Mouse (Mus musculus) adrenal gland, postnatal 10 days (tissue): ENCODE data around the gene Sox6. TPM values are rescaled to one million over a fixed set of nuclear protein-coding genes. Genes with fewer than 3 reads are reported as not detected.

Source experiments
- DNase-seq: peaks from one replicate; pipeline ENCODE4 v3.0.0; 2021; ENCODE audit warnings: mixed read lengths
- total RNA-seq, 2 experiments: library from RNA; stranded (reverse); gene quantifications; 2 replicates each; pipeline ENCODE4 v1.2.3; 2021

The Sox6 gene
- total RNA-seq, 2 experiments from 2014 or later, result 40.0 to 42.9 TPM

DNA sequence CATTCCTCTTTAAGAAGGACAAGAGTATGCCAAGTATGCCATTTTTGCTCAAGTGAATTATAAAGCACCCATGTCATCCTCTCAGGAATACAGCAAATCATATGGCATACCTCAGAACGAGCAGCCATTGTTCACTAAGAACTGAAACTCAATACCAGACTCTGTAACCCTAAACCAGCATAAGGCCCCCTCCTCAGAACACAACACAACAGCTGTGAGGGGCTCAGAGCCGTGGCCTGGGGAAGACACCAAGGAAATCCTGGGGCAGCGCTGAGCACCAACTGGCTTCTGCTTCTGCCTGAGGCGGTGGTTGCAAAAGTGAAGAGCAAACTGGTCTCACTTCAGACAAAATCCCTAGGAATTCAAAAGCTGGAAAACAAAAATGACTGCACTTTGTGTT, 208.8 kb downstream of the Sox6 start:
- DNase-seq, result no peak

- DNase-seq, result no peak
Observed at GRCm38 (mm10) chr7:115829260-115829659, 209.3 kb downstream of the Sox6 start.

DNA sequence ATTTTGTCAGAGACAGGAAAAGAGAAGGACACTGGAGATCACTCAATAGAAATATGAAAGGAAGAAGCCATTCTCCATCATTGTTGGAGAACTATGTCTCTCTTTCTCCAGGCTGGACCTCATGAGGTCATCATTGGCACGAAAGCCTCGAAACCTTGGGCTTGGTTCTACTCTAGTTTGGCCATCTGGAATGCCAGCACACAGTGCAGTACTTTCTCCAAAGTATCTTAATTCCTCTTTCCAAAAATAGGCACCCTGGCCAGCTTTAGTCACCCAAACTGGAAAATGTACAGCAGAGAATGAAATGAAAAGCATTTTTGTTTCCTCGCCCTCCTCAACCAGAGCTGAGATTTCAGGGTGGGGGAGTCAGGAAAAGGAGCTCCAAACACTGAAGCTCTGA, 213.3 kb downstream of the Sox6 start:
- peak; percentile 9 for DNase-seq

GRCm38 (mm10) chr7:115824621-115825256, 213.9 kb downstream of the Sox6 start:
- DNase-seq, result no peak

GRCm38 (mm10) chr7:115819136-115819535, 219.5 kb downstream of the Sox6 start:
- DNase-seq, result no peak

GRCm38 (mm10) chr7:115803256-115803655, 235.3 kb downstream of the Sox6 start:
- DNase-seq, result no peak

GRCm38 (mm10) chr7:115794139-115794858, 244.3 kb downstream of the Sox6 start:
- DNase-seq, result no peak

GRCm38 (mm10) chr7:115792841-115793240, 245.8 kb downstream of the Sox6 start:
- DNase-seq, result no peak

GRCm38 (mm10) chr7:115789116-115789823, 249.3 kb downstream of the Sox6 start:
- DNase-seq, result peak; percentile 3

- DNase-seq, result no peak
Observed at GRCm38 (mm10) chr7:115783982-115784917, 254.3 kb downstream of the Sox6 start.

GRCm38 (mm10) chr7:115780148-115780547, 258.4 kb downstream of the Sox6 start:
- no peak for DNase-seq

GRCm38 (mm10) chr7:115779544-115779943, 259.1 kb downstream of the Sox6 start:
- DNase-seq, result no peak

GRCm38 (mm10) chr7:115776736-115777135, 261.9 kb downstream of the Sox6 start:
- DNase-seq, result no peak

DNA sequence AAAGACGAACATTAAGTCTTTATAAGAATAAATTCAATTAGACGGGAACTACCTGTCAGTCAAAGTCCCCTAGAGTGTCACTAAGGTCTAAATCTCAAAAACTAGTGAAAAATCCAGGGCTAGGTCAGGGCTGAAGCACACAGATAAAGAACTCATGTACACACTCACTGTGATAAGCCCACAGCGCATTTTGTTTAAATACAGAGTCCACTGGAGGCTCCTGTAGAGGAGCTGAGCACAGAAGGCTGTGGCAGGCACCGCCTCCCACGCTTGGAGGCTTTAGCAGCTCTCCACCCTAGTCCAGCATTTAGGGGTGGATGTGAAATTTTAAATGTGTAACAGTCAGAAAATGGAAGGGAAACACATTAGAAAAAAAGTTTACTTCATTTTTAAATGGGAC, 262.3 kb downstream of the Sox6 start:
- DNase-seq, result no peak

DNA sequence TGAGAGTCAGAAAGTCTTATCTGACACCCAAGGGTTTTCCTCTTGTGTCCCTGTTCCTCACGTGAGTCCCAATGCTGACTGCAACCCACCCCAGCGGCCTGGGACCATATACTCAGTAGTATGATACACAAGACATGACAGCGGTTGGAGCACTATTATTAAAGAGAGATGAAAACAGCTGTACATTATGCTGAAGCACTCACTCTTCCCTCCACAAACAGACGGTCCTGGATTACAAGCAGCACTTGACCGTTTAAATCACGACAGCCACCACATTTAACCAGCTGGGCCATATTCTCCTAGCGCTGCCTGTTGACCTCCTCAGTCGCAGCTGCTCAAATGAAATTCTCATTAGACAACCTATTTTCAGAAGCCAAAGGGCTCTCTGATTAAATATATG, 272.3 kb downstream of the Sox6 start:
- no peak for DNase-seq

DNA sequence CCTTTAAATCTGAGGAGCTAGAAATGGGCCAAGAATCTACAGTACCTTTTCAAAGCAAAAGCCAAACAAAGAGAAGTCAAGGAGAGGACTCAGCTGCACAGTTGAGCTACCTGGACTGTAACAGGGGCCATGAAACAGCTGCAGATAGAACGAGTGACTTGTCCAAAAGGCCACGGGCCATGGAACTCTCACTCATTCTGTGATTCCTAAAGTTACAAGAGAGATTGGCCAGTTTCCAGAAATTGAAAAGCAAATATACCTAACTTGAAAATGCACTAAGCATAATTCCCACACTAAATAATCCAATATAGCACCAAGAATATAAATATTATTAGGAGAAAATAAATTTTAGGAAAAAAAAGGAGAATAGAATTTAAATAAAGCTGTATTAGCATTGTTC, 274.7 kb downstream of the Sox6 start:
- no peak for DNase-seq

GRCm38 (mm10) chr7:115758172-115758571, 280.4 kb downstream of the Sox6 start:
- no peak for DNase-seq

DNA sequence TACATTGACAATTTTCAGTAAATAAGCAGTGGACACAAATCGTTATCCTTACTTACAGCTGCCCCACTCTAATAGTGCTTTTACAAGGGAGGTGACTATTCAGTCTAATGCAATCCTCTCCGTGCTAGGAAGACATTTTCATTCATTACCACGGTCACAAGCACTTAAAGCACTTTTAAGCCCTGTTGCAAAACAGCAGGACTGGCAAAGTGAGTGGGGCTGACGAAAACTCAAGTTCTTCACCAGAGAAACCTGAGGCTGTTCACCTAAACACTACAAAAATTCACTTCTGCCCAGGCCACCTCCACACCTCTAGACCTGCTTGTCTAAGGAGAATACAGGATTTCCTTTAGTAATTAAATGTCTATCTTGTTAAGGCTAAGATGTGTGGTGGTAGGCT, 283.3 kb downstream of the Sox6 start:
- no peak for DNase-seq

- DNase-seq, result no peak
Observed at GRCm38 (mm10) chr7:115754216-115754615, 284.4 kb downstream of the Sox6 start.

DNA sequence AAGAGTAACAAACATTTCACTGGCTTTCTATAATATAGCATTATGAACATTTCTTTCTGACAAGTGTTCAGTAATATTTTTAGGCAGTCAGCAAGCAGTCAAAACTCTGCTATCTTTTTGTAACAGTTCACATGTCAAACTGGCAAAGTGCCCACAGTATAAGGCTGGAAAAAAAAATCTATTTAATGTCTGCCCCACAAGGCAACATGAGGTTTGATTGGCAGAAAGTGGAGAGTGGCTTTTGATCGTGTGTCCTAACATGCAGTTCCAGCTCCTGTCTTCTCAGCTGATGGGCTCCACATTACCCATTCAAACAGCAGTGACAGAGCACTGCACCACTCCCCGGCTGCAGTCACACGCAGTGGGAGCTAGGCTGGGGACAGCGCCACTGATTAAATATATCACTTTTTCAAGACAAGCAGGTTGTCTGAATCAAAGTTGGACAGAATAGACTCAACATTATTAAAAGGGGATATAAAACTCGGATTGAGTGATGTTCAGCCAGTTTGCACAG, 286.4 kb downstream of the Sox6 start:
- DNase-seq, result no peak

DNA sequence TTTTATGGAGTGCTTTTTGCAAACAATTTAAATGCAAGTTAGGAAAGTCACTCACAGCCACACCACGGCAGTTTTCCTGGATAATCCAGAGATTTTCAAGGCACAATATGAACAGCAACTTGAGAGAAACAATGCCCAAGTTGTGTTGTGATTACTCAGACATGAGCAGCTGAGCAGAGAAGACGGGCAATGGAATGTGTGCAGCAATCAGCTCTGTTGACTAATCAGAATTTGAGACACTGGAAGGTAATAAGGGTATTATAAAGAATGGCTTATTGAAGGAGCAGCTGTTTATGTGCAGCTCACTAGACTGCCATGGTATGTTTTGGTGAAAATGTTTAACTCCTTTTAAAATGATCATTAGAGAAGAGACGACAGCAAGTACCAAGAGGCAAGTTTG, 287.5 kb downstream of the Sox6 start:
- DNase-seq, result no peak

DNA sequence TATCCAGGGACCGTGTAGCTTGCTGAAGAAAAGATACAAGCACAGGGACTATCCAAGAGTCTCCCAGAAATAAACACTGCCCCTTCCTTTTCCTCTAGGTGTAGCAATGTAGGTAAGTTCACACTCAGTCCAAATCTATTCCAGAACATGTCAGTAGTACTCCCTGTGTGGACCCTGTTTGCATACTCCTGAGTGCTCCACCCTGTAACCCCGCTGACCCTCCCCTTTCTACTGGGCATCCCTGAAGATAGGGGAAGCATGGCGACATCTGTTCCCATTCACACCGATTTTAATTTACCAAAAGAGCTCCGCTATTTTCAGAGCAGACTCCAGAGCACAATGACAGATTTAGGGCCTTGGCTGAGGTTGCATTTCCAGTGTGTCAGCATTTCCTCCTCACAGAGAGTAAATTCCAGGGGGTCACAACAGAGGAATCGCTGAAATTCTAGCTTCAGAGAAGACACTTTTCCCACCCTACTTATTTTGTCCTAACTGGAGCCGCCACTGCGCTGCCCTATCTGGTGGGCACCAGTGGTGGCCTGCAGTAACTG, 288.2 kb downstream of the Sox6 start:
- DNase-seq, result no peak
